In the genomic region with DNA sequence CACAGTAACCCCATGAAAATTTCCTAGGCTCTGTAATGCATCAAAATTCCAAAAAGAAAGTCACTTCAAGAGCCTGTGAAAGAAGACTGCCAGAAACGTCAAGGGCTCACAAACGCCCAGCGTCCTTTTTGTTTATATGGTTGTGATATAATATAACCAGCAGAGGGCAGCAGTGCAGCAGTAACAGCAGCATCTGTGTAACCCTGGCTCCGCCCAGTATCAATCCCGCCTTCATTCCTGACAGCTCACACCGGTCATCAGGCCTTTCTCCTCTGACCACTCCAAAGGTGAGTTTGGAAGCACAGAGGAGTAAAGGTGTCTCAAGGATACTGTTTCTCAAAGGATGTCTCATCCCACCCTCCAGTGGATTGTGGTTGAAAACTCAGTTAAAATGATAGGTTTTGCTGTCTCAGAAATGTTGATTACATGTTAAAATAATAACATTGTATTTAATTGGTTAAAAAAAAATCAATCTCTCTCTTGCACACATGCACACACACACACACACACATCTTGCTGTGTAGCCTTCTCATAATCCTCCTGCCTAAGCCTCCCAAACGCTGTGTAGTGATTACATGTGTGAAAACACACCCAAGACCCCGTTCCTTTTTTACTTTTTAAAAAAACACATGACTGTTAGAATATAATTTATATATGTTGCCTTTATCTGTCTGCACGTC, we compare ENCODE assay signal across 9 mouse cellular contexts. TPM values are rescaled to one million over a fixed set of nuclear protein-coding genes. Genes with fewer than 3 reads are reported as not detected.
DNase-seq lines count a peak whose midpoint lies in the region; ATAC-seq and TF ChIP-seq lines count a peak whose summit lies in the region.
"Had no signal": no experiment of that assay in that cellular context is flagged by ENCODE, and none has a peak within 500 bp of the region (broad histone marks: within the 10 kb centered on the region; RNA-seq: fewer than 3 reads in every experiment).

No protein-coding gene starts in this region.

- H3K79me2 ChIP-seq in C2C12 (ENCODE audit: control insufficient read depth, insufficient read depth) = no peaks in the 10 kb centered on the region
- no peaks in the 10 kb centered on the region for H3K79me2 ChIP-seq in heart, adult 2 months (replicated peaks; ENCODE audit: control insufficient read depth, insufficient read depth, low read length)

- no peaks in the 10 kb centered on the region for H3K36me3 ChIP-seq in C2C12 (ENCODE audit: control insufficient read depth, insufficient read depth)
- no peaks in the 10 kb centered on the region for H3K36me3 ChIP-seq in embryonic facial prominence, embryonic 10.5 days (replicated peaks)
- no peaks in the 10 kb centered on the region for H3K36me3 ChIP-seq in heart, adult 2 months (ENCODE audit: control insufficient read depth, insufficient read depth, low read length)
- H3K36me3 ChIP-seq in limb, embryonic 11.5 days (ENCODE audit: control insufficient read depth, insufficient read depth, low read length) = no peaks in the 10 kb centered on the region
- H3K36me3 ChIP-seq in stomach, embryonic 15.5 days = no peaks in the 10 kb centered on the region

- H3K4me2 ChIP-seq in limb, embryonic 11.5 days (ENCODE audit: low read depth, severe bottlenecking) = no peak overlapping the region
- H3K4me2 ChIP-seq in stomach, embryonic 15.5 days = no peak overlapping the region

- H3K9me3 ChIP-seq in embryonic facial prominence, embryonic 10.5 days = no peaks in the 10 kb centered on the region
- H3K9me3 ChIP-seq in limb, embryonic 11.5 days (ENCODE audit: control insufficient read depth, low read length) = no peaks in the 10 kb centered on the region
- H3K9me3 ChIP-seq in stomach, embryonic 15.5 days = no peaks in the 10 kb centered on the region

- no peaks in the 10 kb centered on the region for H3K27me3 ChIP-seq in C2C12 (ENCODE audit: control insufficient read depth, insufficient read depth, insufficient read length)
- no peaks in the 10 kb centered on the region for H3K27me3 ChIP-seq in embryonic facial prominence, embryonic 10.5 days (replicated peaks; ENCODE audit: low read depth, poor library complexity, severe bottlenecking)
- no peaks in the 10 kb centered on the region for H3K27me3 ChIP-seq in heart, adult 2 months (ENCODE audit: control insufficient read depth, insufficient read depth, low read length)
- H3K27me3 ChIP-seq in limb, embryonic 11.5 days (ENCODE audit: control insufficient read depth, insufficient read depth, low read length) = no peaks in the 10 kb centered on the region
- no peaks in the 10 kb centered on the region for H3K27me3 ChIP-seq in stomach, embryonic 15.5 days (replicated peaks)

- TF ChIP-seq EP300 in heart, adult 2 months (IDR thresholded peaks at IDR 0.05; ENCODE audit: insufficient read depth, low read depth, low read length) = no peak

- no peak overlapping the region for H3K9ac ChIP-seq in heart, adult 2 months (ENCODE audit: low read depth, low read length)
- H3K9ac ChIP-seq in limb, embryonic 11.5 days (ENCODE audit: low read length) = no peak overlapping the region
- no peak overlapping the region for H3K9ac ChIP-seq in stomach, embryonic 15.5 days

- peak; percentile 24 for TF ChIP-seq CTCF in C2C12 (IDR thresholded peaks at IDR 0.05; ENCODE audit: control insufficient read depth, insufficient read depth, insufficient read length)
- peak; percentile 86 for TF ChIP-seq CTCF in heart, adult 2 months (IDR thresholded peaks at IDR 0.05)

- no peak for TF ChIP-seq POLR2A in heart, adult 2 months (IDR thresholded peaks at IDR 0.05; ENCODE audit: insufficient read depth, low read depth, low read length)

- WGBS in embryonic facial prominence, embryonic 10.5 days = 43% methylated on average over 9 of the region's 9 CpGs
- 36% methylated on average over 9 of the region's 9 CpGs for WGBS in heart, adult 2 months
- 38% methylated on average over 9 of the region's 9 CpGs for WGBS in limb, embryonic 11.5 days
- 40% methylated on average over 9 of the region's 9 CpGs for WGBS in stomach, embryonic 15.5 days

- peak; percentile 71 for DNase-seq in adrenal gland, postnatal 10 days
- DNase-seq in embryonic facial prominence, embryonic 10.5 days (ENCODE audit: low spot score) = peak; percentile 66
- DNase-seq in heart, adult 2 months = peak; percentile 52 to 53
- DNase-seq in kidney, adult 8-10 months = peak; percentile 72 to 78
- peak; percentile 77 for DNase-seq in limb, embryonic 11.5 days (ENCODE audit: low spot score)
- DNase-seq in monocyte, adult 2 months (ENCODE audit: low read depth in 1 of 2, low spot score in 2 of 2) = peak; percentile 4 to 5

- no peak overlapping the region for H3K27ac ChIP-seq in embryonic facial prominence, embryonic 10.5 days (replicated peaks)
- H3K27ac ChIP-seq in heart, adult 2 months = no peak overlapping the region
- no peak overlapping the region for H3K27ac ChIP-seq in limb, embryonic 11.5 days (replicated peaks; ENCODE audit: low read depth, low read length)
- no peak overlapping the region for H3K27ac ChIP-seq in stomach, embryonic 15.5 days

- intact Hi-C loops in heart, adult 2 months (cut with DNase I) = loop anchor here (10.0 kb wide), 4 partner anchors 120 to 550 kb away; a partner anchor contains a TSS

- peaks cover 21% of the 10 kb centered on the region for H3K4me1 ChIP-seq in embryonic facial prominence, embryonic 10.5 days
- H3K4me1 ChIP-seq in heart, adult 2 months (ENCODE audit: control insufficient read depth, insufficient read depth, low read length) = no peaks in the 10 kb centered on the region; the same call in 1 of the 2 replicates
- no peaks in the 10 kb centered on the region for H3K4me1 ChIP-seq in limb, embryonic 11.5 days (ENCODE audit: control insufficient read depth, insufficient read depth, low read length)
- peaks cover 14% of the 10 kb centered on the region; the same call in 1 of the 2 replicates for H3K4me1 ChIP-seq in stomach, embryonic 15.5 days

- H3K4me3 ChIP-seq in C2C12 (ENCODE audit: insufficient read depth, poor library complexity, severe bottlenecking) = no peak overlapping the region
- H3K4me3 ChIP-seq in embryonic facial prominence, embryonic 10.5 days = no peak overlapping the region
- no peak overlapping the region for H3K4me3 ChIP-seq in heart, adult 2 months
- H3K4me3 ChIP-seq in limb, embryonic 11.5 days (ENCODE audit: low read depth, low read length) = no peak overlapping the region
- H3K4me3 ChIP-seq in stomach, embryonic 15.5 days (replicated peaks) = no peak overlapping the region
- H3K4me3 ChIP-seq: erythroblast, embryonic 14.5 days had no signal

- no peak overlapping the region for H3ac ChIP-seq in C2C12 (ENCODE audit: control insufficient read depth, insufficient read length, low read depth)

- peak; percentile 83; the same call in 1 of the 2 replicates for ATAC-seq in limb, embryonic 11.5 days (ENCODE audit: insufficient number of reproducible peaks, low FRiP score, low TSS enrichment, low read depth)
- ATAC-seq in stomach, embryonic 15.5 days (ENCODE audit: insufficient read depth, low FRiP score, low read depth) = peak; percentile 60; the same call in 1 of the 2 replicates

- H3K79me3 ChIP-seq in C2C12 (ENCODE audit: low read depth) = no peaks in the 10 kb centered on the region

TF ChIP-seq in C2C12, 6 proteins besides CTCF, POLR2A, EP300 and RAD21:
- TF ChIP-seq MYOD1 (IDR thresholded peaks at IDR 0.05; ENCODE audit: control insufficient read depth, insufficient read length, low read depth) (no peak), MYOG (IDR thresholded peaks at IDR 0.05; ENCODE audit: control insufficient read depth, extremely low read depth, insufficient read length) (no peak), FOSL1 (IDR thresholded peaks at IDR 0.05; ENCODE audit: insufficient read depth, low read length, poor library complexity, severe bottlenecking) (no peak), USF1 (IDR thresholded peaks at IDR 0.05; ENCODE audit: low read depth) (no peak), CEBPB (IDR thresholded peaks at IDR 0.05; ENCODE audit: low read depth) (no peak), MAX (IDR thresholded peaks at IDR 0.05) (no peak)

RNA-seq across cellular contexts. Expression of a gene that starts 15.9 kb away (rescaled TPM):
- polyA plus RNA-seq in C2C12 (2012; fragmentation: generic; extraction: Trizol) = not detected
- under 1 TPM; 0.51 TPM for total RNA-seq in adrenal gland, postnatal 10 days (2021)
- polyA plus RNA-seq in embryonic facial prominence, embryonic 10.5 days (2016; fragmentation: Nextera tagmentation; extraction: Ambion mirVana) = not detected in 2 replicates
- 1 to 10 TPM; 1.2 to 1.6 TPM for total RNA-seq in heart, adult 2 months (2021)
- 1.3 and 2.8 TPM in 2 replicates for polyA plus RNA-seq in heart, adult 2 months (2012; rRNA removed)
- 0.15 and 0.18 TPM in 2 replicates for polyA plus RNA-seq in limb, embryonic 11.5 days (2014; fragmentation: Nextera tagmentation; extraction: Ambion mirVana)
- polyA plus RNA-seq in stomach, embryonic 15.5 days (2015; fragmentation: Nextera tagmentation; extraction: Ambion mirVana) = 2.5 and 3.6 TPM in 2 replicates
- polyA plus RNA-seq: erythroblast, embryonic 14.5 days had no signal

RNA-seq across cellular contexts. Expression of a gene that starts 23.5 kb away (rescaled TPM):
- 32.4 TPM for polyA plus RNA-seq in C2C12 (2012; fragmentation: generic; extraction: Trizol)
- total RNA-seq in adrenal gland, postnatal 10 days (2021) = 100 to 1,000 TPM; 475 to 479 TPM
- polyA plus RNA-seq in embryonic facial prominence, embryonic 10.5 days (2016; fragmentation: Nextera tagmentation; extraction: Ambion mirVana) = 145 and 147 TPM in 2 replicates
- 100 to 1,000 TPM; 374 to 406 TPM for total RNA-seq in heart, adult 2 months (2021)
- 85.0 and 180 TPM in 2 replicates for polyA plus RNA-seq in heart, adult 2 months (2012; rRNA removed)
- 164 and 176 TPM in 2 replicates for polyA plus RNA-seq in limb, embryonic 11.5 days (2014; fragmentation: Nextera tagmentation; extraction: Ambion mirVana)
- 126 and 137 TPM in 2 replicates for polyA plus RNA-seq in stomach, embryonic 15.5 days (2015; fragmentation: Nextera tagmentation; extraction: Ambion mirVana)

Comparison
In these comparisons a context has a peak if more than half of its experiments do, and no peak if none do; other contexts are left out.
1. DNase-seq: peak in every context shown above with its lines; median percentile 77 in limb, embryonic 11.5 days; 75 in kidney, adult 8-10 months; 71 in adrenal gland, postnatal 10 days; 66 in embryonic facial prominence, embryonic 10.5 days; 52 in heart, adult 2 months; 4 in monocyte, adult 2 months.